Mouse (Mus musculus) forebrain, embryonic 12.5 days (tissue): ENCODE data around the gene Supv3l1. TPM values are rescaled to one million over a fixed set of nuclear protein-coding genes. Genes with fewer than 3 reads are reported as not detected.
A peak's percentile ranks its signal among the peaks of the same experiment; 100 is the strongest.

Experiments
- ATAC-seq: fragments of 200-750 bp; cut with Nextera tagmentation; 2 replicates; pipeline ENCODE4 v1.8.0; 2017; ENCODE audit warnings: moderate TSS enrichment; ENCODE audit not compliant: low FRiP score
- H3K27ac ChIP-seq: fragments of 300-500 bp; sonication (generic); 2 replicates; pipeline ENCODE4 v1.5.1; 2016; ENCODE audit warnings: mild to moderate bottlenecking
- H3K27me3 ChIP-seq: fragments of 300-500 bp; sonication (generic); 2 replicates; pipeline ENCODE4 v1.6.1; 2016; ENCODE audit warnings: mild to moderate bottlenecking
- H3K36me3 ChIP-seq: fragments of 300-500 bp; sonication (generic); replicated peaks from 2 replicates; pipeline ENCODE4 v1.6.1; 2016; ENCODE audit warnings: mild to moderate bottlenecking
- H3K4me1 ChIP-seq: fragments of 300-500 bp; sonication (generic); 2 replicates; pipeline ENCODE4 v1.6.1; 2016
- H3K4me2 ChIP-seq: fragments of 300-500 bp; sonication (generic); 2 replicates; pipeline ENCODE4 v1.6.1; 2016; ENCODE audit warnings: mild to moderate bottlenecking, moderate library complexity
- H3K4me3 ChIP-seq: fragments of 300-500 bp; sonication (generic); replicated peaks from 2 replicates; pipeline ENCODE4 v1.5.1; 2016; ENCODE audit warnings: mild to moderate bottlenecking
- H3K9ac ChIP-seq: fragments of 300-500 bp; sonication (generic); 2 replicates; pipeline ENCODE4 v1.6.1; 2016; ENCODE audit warnings: mild to moderate bottlenecking
- H3K9me3 ChIP-seq: fragments of 300-500 bp; sonication (generic); 2 replicates; pipeline ENCODE4 v1.6.1; 2016
- WGBS: fragments of 180-500 bp; shearing (Covaris S2); methylation state at CpG from one replicate; pipeline ENCODE4 v1.1.7; 2016; 5-methylcytosine and 5-hydroxymethylcytosine counted together
- polyA plus RNA-seq: library from polyadenylated mRNA; unstranded; fragments of >200 nt; fragmentation: Nextera tagmentation; extraction: Ambion mirVana; gene quantifications from 2 replicates; pipeline ENCODE4 v1.2.1, GENCODE M21; 2016

The Supv3l1 gene
- polyA plus RNA-seq, 1 experiment from 2014 or later = 26.4 TPM

- no peak for ATAC-seq
- 69% methylated on average over 19 of the region's 19 CpGs for WGBS
- Histone ChIP-seq H3K27ac (no peak overlapping the region), H3K9ac (no peak overlapping the region), H3K9me3 (no peaks in the 10 kb centered on the region), H3K4me2 (no peak overlapping the region), H3K4me3 (no peak overlapping the region), H3K27me3 (no peaks in the 10 kb centered on the region), H3K36me3 (no peaks in the 10 kb centered on the region), H3K4me1 (no peaks in the 10 kb centered on the region; the same call in 1 of the 2 replicates)
These were observed 37.8 kb downstream of the Supv3l1 start for GRCm38 (mm10) chr10:62411431-62412410.

- H3K4me1 ChIP-seq = no peaks in the 10 kb centered on the region; the same call in 1 of the 2 replicates
- no peak overlapping the region for H3K27ac ChIP-seq
- no peak overlapping the region for H3K4me2 ChIP-seq
- H3K9ac ChIP-seq = no peak overlapping the region
- 7% methylated on average over 5 of the region's 5 CpGs for WGBS
- peak; percentile 49; the same call in 1 of the 2 replicates for ATAC-seq
- H3K27me3 ChIP-seq = 0 out of 2 replicates have a peak, but pooled peaks cover 3% of the 10 kb centered on the region
- H3K9me3 ChIP-seq = no peaks in the 10 kb centered on the region
- no peak overlapping the region for H3K4me3 ChIP-seq
- H3K36me3 ChIP-seq = no peaks in the 10 kb centered on the region
These were observed 38.6 kb downstream of the Supv3l1 start for GRCm38 (mm10) chr10:62410943-62411342.

GRCm38 (mm10) chr10:62404901-62405300, 44.6 kb downstream of the Supv3l1 start:
- WGBS = 52% methylated on average over 14 of the region's 14 CpGs
- no peaks in the 10 kb centered on the region for H3K9me3 ChIP-seq
- peak overlapping the region; percentile 24; the same call in 1 of the 2 replicates for H3K4me2 ChIP-seq
- no peaks in the 10 kb centered on the region for H3K36me3 ChIP-seq
- no peak for ATAC-seq
- 0 out of 2 replicates have a peak, but pooled peaks cover 4% of the 10 kb centered on the region for H3K27me3 ChIP-seq
- H3K4me3 ChIP-seq = peak overlapping the region; percentile 10; the same call in 1 of the 2 replicates
- H3K27ac ChIP-seq = no peak overlapping the region
- peaks cover 4% of the 10 kb centered on the region; the same call in 1 of the 2 replicates for H3K4me1 ChIP-seq
- 0 out of 2 replicates have a peak overlapping the region, but pooled peaks have one; percentile 14 for H3K9ac ChIP-seq

GRCm38 (mm10) chr10:62401641-62402111, 47.9 kb downstream of the Supv3l1 start:
- WGBS = 89% methylated on average over 19 of the region's 19 CpGs
- peaks cover 4% of the 10 kb centered on the region; the same call in 1 of the 2 replicates for H3K4me1 ChIP-seq
- no peaks in the 10 kb centered on the region for H3K9me3 ChIP-seq
- 0 out of 2 replicates have a peak, but pooled peaks cover 4% of the 10 kb centered on the region for H3K27me3 ChIP-seq
- no peak overlapping the region for H3K4me3 ChIP-seq
- no peak for ATAC-seq
- H3K36me3 ChIP-seq = no peaks in the 10 kb centered on the region
- no peak overlapping the region for H3K27ac ChIP-seq
- H3K4me2 ChIP-seq = no peak overlapping the region
- no peak overlapping the region for H3K9ac ChIP-seq

GRCm38 (mm10) chr10:62383011-62383410, 66.5 kb downstream of the Supv3l1 start:
- H3K4me2 ChIP-seq = no peak overlapping the region
- no peak overlapping the region for H3K9ac ChIP-seq
- no peaks in the 10 kb centered on the region for H3K36me3 ChIP-seq
- no peak overlapping the region for H3K27ac ChIP-seq
- no peaks in the 10 kb centered on the region for H3K9me3 ChIP-seq
- H3K4me3 ChIP-seq = no peak overlapping the region
- H3K4me1 ChIP-seq = no peaks in the 10 kb centered on the region
- ATAC-seq = no peak
- WGBS = 87% methylated on average over 3 of the region's 3 CpGs
- no peaks in the 10 kb centered on the region for H3K27me3 ChIP-seq

- Histone ChIP-seq H3K4me3 (no peak overlapping the region), H3K27me3 (no peaks in the 10 kb centered on the region), H3K9me3 (no peaks in the 10 kb centered on the region), H3K4me1 (no peaks in the 10 kb centered on the region), H3K9ac (no peak overlapping the region), H3K36me3 (no peaks in the 10 kb centered on the region), H3K27ac (no peak overlapping the region), H3K4me2 (no peak overlapping the region)
- ATAC-seq = no peak
These were observed 68.6 kb downstream of the Supv3l1 start for GRCm38 (mm10) chr10:62380936-62381335.

- Histone ChIP-seq H3K9ac (no peak within 1 kb of the TSS), H3K36me3 (no peaks in the 10 kb centered on the region), H3K4me1 (0 out of 2 replicates have a peak, but pooled peaks cover 5% of the 10 kb centered on the region), H3K27ac (no peak within 1 kb of the TSS), H3K4me3 (no peak within 1 kb of the TSS), H3K27me3 (no peaks in the 10 kb centered on the region), H3K9me3 (no peaks in the 10 kb centered on the region), H3K4me2 (no peak within 1 kb of the TSS)
- WGBS = 92% methylated on average over 1 of the region's 1 CpGs
- ATAC-seq = no peak
These were observed 69.7 kb downstream of the Supv3l1 start, which contains the start of gene Hk1 for GRCm38 (mm10) chr10:62379808-62380207. Hk1 (minus strand) TSS chr10:62379908.

Other genes starting within 250 kb of the Supv3l1 start
- gene Tspan15, start 218.5 kb downstream of the Supv3l1 start, polyA plus RNA-seq = 11.7 and 13.7 TPM in 2 replicates
- not detected in 2 replicates for gene Tacr2, start 197.3 kb downstream of the Supv3l1 start, polyA plus RNA-seq
- gene Hk1, start 69.8 kb downstream of the Supv3l1 start, polyA plus RNA-seq = 38.5 and 43.3 TPM in 2 replicates
- gene Hkdc1, start 27.2 kb downstream of the Supv3l1 start, polyA plus RNA-seq = 0.11 and 0.28 TPM in 2 replicates
- gene 4930507D05Rik, start 249 bp downstream of the Supv3l1 start, polyA plus RNA-seq = 0.65 and 0.88 TPM in 2 replicates
- 89.7 and 95.6 TPM in 2 replicates for gene Vps26a, start 37.1 kb upstream of the Supv3l1 start, polyA plus RNA-seq
- gene Srgn, start 77.7 kb upstream of the Supv3l1 start, polyA plus RNA-seq = 3.2 and 3.8 TPM in 2 replicates
- 61.1 and 61.4 TPM in 2 replicates for gene Kif1bp, start 128.7 kb upstream of the Supv3l1 start, polyA plus RNA-seq
- gene Ddx21, start 152.5 kb upstream of the Supv3l1 start, polyA plus RNA-seq = 32.6 and 33.3 TPM in 2 replicates
- 130 and 136 TPM in 2 replicates for gene Ddx50, start 201.5 kb upstream of the Supv3l1 start, polyA plus RNA-seq